Mouse (Mus musculus) embryo, embryonic 9.5 days (tissue): ENCODE results near the gene Zfp408.

ENCODE experiments used
- DNase-seq: peaks from one replicate; pipeline ENCODE4 v3.0.0-alpha.2; 2017; ENCODE audit errors: extremely low spot score

The Zfp408 gene

DNA sequence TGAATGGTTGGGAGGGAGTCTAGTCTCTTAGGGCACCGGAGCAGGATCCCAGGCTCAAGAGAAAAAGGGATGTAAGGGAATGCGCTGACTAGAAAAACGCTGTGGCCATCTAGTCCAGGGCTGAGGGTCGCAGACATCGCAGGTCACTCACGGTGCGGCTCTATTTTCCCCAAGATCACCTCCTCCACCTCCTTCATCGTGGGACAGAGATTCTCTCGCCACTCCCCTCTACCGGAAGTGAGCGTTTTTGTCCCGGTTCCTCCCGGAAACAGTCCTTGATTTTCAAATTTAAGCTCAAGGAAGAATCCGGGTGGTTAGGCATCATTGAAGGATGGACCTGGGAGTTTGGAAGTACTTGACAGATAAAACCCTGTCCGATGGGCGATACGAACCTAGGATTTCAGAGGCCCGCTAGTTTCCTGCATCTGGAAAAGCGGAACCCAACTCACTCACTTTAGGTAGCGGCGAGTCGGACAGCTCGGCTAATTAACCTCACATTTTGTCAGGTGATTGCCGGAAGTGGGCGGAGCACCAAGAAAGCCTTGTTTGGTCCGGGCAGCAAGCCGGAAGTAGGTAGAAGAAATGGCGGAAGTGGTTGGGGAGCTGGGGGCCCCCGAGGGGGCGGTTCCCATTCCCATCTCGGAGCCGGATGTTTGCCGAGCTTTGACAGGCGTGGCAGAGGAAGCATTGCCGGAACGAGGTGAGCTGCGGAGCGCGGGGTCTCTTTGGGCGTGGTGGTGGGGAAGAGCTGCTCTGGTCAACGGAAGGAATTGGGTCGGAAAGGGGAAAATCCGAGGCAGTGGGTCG is at the start of gene Zfp408, which contains the start of gene Arhgap1:
Zfp408 (minus strand) TSS at position 239 of the 807 bp plus-strand sequence.
Arhgap1 (plus strand) TSS at position 308 of the 807 bp plus-strand sequence.
- DNase-seq, result peak; percentile 95

DNA sequence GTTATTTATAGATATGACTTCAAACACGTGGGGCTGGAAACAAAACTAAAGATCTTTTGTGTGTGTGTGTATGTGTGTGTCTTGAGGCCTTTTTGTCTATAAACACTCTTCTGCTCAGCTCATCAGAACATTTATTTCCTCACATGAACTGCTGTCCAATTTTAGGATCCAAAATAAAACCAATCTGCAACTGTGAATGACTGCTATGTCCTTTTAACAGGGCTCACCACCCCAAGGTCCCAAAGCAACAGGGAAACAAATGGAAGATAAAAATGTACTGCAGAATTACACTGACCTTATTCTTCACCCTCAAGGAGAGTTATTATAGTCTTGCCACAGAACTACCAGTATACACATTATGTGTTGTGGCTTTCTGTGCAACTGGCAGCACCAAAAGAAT is 49.6 kb upstream of the Zfp408 start:
- no peak for DNase-seq

DNA sequence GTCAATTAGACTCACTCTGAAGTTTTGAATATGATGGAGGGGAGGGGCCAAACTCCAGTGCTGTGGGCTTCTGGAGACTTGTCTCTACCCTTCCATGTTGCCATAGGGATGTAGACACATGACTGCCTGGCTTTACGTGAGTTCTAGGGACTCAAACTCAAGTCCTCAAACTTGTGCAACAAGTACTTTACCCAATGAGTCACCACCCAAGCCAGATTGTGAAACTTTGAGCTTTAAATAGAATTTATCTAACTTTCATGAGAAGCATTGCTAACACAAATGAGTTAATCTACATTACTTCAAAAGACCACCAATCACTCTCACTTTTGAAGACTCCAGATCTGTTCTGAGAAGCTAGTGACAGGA is 46.6 kb upstream of the Zfp408 start:
- no peak for DNase-seq

DNA sequence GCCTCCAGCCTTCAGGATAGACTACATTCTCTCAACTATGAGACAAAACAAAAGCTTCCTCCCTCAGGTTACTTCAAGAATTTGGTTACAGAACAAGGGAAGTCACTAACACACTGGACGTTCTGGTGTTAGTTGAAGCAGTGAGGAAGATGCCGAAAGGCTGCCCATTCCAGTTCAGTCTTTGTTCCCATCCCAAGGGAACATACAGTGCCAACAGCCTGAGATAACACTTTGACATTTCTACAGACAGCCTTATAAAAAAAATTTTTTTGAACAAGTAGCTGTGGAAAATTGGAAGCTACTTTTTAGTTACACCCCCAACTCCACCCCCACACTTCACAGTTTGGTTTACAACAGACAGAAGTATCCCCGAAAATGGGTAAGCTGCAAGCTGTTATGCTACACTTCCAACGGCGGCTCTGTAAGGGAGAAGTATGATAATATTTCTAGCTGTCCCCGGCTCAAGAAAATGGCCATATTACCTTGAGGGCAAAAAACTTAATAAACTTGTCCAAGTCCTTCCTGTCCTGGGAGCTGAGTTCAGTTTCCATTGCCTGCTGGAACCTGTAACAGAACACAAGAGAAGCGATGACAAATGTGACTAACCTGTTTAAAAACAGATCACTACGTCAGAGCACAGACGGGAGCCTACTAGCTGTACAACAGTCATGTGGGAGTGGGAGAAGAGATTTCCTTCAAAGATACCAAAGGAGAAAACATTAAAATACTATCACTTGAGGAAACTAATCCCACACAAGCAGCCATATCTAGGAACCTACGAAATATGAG is 46.0 kb upstream of the Zfp408 start:
- no peak for DNase-seq

DNA sequence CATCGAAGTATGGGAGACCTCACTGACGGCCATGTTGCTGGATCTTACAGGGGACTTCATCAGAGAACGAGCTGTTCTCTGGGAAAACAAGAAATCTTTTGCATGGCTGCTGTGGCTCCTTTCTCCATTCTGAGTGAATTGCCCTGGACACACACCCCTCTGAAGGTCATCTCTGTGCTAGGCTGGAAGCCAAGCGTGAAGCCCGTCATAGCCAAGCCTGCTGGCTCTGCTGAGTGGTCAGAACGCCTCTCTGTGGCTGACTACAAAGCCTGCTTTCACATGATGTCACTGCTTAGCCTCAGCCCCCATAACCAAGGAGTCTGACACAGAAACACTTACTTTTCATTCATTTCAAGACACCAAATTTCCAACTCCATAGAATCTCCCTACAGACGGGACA is 39.9 kb upstream of the Zfp408 start:
- DNase-seq, result no peak

DNA sequence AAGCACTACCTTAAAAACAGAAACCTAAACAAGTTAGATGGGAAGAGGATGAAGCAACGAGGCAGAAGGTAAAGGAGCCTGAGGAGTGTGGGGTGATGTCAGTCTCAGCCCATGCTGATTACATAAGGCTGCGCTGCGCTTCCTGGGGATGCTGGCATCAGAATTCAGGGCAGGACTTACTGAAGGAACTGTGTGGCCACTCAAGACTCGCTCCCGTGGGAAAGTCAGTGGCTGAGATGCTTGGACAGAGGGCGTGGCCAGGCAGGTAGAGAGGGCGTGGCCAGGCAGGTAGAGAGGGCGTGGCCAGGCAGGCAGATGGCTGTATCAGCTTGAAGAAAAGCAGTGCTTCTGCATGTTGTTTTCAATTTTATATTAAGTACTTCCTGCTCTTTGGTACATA is 34.3 kb upstream of the Zfp408 start:
- DNase-seq, result no peak

DNA sequence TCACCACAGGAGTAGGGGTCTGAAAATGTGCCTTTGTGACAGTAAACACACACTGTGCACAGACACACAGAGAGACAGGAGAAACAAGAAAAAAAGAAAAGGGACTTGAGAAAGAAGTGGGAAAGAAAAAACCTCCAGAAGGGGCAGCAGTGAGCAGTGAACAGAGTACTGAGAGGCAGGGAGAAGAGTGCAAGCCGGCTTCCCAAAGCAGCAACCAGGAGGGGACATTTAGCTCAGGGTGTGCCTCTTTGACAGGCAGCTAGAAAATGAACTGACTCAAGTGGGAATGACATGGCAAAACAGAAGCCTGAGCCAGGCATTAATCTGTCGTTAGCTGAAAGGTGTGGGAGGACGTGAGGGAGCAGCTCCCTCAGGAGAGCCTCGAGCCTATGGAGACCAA is 33.3 kb upstream of the Zfp408 start:
- peak; percentile 41 for DNase-seq

DNA sequence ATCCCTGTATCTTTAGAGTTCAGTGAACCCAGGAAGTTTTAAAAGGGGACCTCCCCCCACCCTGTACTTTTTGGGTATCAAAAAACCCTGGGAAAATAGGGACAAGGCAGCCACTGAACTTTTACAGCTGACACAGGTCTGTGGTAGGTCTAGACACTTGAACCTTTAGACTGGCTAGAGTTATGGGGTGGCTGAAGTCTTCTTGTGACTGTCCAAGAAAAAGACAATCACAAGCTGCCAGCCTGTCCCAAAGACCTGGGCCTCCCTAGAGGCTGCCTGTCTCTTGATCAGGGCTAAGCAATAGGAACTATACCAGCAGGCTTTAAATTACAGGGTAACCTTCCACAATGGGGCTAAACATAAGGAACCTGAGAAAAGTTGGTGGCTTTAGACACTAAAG is 27.4 kb upstream of the Zfp408 start:
- no peak for DNase-seq

DNA sequence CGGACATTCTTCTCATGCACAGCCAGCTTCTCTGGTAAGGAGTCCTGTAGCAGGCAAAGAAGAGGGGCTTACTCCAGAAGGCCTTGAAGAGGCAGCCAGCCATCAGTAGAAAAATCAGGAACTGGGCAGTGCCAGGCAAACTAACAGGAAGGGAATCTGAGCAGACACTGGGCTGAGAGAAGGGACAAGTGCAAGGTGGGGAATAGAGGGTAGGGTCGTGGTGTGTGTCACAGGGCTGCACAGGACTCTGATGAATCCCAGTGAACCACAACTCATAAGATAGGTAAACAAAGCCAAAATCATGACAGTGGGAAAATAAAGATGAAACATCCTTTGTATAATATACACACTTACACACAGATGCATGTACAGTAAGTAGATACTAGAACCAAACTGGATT is 26.8 kb upstream of the Zfp408 start:
- no peak for DNase-seq

DNA sequence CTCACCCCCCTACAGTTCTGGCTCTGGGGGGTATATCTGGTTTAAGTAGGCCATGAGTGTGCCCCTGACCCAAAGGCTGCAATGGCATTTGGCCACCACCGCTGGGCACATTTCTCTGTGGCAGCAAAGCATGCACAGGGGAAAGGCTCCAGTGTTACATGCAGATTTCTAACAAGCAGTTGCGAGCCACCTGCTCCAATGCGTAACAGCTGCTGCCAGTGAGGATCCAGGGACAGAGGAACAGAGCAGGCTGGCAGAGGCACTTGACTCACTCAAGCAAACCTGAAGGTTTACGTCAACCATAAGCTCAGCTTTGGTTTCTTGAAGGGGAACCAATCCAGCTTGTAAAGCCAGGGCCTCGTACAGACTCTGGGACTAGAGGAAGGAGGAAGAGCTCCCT is 25.3 kb upstream of the Zfp408 start:
- no peak for DNase-seq

DNA sequence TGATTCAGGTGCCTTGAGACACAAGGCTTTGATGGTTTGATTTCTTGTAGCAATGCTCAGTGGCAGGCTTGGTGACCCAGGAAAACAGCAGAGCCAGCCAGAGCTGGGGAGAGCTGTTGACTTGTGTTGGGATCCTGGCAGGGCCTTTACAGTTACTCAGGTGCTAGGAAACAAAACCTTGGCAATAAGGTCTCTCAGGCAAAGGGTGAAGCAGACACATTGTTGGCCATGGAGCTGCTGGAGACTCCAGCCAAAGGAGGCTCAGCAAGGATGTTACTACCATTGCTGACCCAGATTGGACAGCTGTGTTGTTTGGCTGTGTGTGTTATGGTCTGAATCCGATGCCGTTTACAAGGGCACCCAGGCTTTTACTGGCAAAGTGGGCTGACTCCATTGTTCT is 24.0 kb upstream of the Zfp408 start:
- DNase-seq, result no peak

DNA sequence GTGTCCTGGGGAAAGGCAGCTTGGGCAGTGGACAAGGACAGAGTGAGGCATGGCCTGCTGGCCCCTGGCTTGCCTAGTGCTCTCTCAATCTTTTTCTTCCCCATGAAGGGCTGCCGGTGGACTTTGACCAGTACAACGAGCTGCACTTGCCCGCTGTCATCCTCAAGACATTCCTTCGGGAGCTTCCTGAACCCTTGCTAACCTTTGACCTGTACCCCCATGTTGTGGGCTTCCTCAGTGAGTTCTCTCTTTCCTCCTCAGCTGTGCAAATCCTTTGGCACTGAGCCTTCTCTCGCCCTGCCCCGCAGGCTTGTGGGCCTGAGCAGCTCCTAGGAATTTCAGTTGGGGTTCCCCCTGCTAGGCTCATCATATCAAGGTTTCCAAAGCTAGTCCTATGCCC is 20.4 kb upstream of the Zfp408 start:
- no peak for DNase-seq

DNA sequence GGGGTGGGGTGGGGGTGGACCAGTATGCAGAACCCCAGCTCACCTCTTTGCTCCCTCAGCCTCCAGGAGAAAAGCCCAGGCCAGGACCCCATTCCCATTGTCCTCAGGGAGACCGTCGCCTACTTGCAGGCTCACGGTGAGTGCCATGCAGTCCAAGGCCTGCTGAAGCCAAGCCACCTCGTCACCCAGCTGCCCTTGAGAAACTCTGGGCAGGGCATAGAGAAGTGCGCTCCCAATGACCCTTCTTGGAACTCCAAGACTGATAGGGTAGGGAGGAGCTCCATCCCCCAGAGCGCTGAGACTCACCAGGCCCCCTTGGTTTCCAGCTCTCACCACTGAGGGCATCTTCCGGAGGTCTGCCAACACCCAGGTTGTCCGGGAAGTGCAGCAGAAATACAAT is 19.7 kb upstream of the Zfp408 start:
- no peak for DNase-seq

DNA sequence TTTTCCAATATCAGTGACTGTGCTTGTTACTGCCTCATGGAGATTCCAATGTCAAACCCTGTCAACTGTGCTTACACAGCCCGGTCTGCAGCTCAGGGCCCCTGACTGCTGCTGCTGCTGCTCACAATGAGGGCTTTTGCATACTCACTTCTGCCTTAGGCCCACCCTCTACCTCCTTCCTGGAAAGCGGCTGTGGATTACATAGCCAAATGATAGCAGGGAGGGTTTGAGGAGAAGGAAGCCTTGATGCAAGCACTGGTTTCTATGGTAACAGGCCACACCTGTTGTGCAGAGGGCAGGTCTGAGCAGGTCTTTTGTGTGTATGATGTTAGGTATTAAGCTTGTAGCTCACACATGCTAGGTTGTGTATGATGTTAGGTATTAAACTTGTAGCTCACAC is 18.2 kb upstream of the Zfp408 start:
- no peak for DNase-seq

DNA sequence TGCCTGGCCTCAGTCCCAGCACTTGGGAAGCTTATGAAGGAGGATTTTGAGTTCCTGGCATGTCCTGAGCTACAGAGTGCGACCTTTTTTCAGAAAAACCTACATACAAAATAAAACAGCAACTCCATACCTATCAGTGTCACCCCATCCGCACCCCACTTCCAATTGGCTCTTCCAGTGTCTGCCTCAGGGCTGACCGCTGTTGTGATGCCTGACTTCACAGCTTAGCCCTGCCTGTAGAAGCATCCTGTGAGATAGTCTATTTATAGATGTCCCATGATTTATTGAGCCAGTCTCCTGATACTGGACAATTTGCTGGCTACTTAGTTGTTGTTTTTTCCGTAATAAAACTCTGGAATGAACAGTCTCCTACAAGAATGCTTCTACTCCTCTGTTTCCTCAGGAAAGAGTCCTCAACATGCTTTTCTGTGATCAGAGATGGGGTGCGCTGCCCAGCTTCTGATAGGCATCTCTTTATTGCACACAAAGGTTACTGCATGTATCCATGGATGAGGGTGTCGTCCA is 16.9 kb upstream of the Zfp408 start:
- no peak for DNase-seq

DNA sequence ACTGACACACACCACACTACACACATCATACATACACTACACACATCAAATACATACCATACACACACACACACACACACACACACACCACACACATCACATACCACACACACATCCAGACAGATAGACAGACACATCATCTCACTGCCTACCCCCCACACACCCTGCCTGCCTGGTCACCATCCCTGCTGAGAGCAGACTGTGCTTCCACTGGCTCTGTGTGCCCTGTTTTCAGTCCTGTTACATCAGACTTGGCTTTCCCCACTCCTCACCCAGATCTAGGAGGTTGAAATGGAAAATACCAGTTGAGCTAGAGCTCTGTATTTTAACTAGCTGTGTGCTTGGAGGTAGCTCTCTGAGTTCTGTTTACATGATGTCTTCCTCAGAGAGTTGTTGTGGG is 15.2 kb upstream of the Zfp408 start:
- DNase-seq, result no peak

DNA sequence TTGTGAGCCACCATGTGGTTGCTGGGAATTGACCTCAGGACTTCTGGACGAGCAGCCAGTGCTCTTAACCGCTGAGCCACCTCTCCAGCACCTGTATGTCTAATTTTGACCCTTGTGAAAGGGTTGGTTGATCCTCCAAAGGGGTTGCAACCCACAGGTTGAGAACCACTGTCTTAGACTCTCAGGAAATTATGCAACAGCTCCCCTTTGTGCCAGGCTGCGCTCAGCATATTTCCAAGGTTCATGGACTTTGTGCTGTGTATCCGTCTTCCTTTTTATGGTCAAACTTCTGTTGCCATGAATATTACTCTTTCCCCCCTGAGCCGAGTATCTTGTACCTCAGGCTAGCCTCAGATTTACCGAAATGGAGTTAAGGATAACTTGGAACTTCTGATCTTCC is 11.4 kb upstream of the Zfp408 start:
- DNase-seq, result no peak

DNA sequence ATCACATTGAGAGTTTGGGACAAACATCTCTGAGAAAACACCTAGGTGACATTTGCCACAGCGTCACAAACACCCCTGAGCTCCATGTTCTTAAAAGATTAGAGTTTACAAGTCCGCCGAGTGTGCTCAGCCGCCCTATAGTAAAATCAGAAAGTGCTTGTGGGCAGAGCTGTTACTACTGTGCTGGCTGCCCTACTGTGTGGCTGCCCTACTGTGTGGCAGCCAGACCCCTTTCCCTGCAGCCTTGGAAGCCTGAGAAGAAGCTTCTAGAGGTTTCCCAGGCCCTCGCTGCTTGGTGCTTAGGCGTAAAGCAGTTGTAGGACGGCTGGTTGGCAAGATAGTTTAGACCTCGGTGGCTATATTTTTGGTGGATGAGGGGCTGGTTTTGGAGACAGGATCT is 10.1 kb upstream of the Zfp408 start:
- DNase-seq, result no peak

DNA sequence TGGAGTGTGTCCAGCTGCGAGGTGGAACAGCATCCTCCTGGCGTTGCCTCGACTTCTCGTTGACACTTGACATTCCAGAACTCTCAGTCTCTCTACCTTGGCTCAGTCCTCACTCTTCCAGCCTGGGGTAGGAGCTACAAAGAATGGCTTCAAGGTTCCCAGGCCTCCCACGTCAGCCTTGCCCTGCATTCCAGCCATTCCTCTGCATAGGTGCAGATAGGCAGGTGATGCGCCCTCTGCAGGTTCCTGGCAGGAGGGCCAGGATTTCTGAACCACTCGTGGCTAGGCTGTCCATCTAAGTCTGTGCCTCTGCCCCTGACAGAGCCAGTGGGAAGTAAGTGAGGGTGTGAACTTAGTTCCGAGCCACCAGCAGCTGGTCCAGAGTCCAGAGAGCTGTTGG is 7.2 kb upstream of the Zfp408 start:
- DNase-seq, result no peak

DNA sequence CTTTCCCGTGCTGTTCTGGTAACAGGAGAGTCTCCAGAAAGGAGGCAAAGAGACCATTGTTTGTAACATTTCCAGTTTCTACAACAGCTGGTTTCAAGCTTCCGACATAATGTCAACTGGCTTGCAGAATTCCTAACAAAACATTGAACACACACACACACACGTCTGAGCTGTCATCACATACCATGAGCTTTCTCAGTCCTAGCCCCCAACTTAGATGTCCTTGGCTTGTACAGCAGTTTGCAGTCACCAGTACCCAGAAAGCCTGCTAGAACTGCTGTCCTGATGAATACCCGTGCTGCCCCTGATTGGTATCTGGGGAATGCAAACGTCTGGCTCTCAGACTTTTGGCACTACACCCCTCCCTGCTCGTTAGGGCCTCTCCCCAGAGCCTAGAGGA is 6.2 kb upstream of the Zfp408 start:
- no peak for DNase-seq

DNA sequence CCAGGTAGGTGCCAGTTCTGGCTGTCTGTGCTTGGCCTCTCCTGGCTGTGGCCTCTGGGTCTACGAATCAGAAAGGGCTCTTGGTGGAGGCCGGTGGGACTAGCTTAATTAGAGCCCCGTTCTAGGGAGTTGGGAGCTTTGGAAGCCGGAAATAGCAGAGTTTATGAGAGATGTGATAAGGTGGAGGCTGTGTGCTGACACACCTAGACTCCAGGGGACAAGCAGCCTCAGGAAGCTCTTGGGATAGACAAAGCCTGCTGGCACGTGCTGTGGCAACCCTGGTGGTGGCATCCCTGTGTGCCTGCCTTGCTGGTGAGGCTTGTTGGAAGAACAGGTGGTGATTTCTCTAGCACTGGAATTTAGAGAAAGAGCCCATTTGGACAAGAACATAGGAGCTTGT is 5.8 kb upstream of the Zfp408 start:
- no peak for DNase-seq

DNA sequence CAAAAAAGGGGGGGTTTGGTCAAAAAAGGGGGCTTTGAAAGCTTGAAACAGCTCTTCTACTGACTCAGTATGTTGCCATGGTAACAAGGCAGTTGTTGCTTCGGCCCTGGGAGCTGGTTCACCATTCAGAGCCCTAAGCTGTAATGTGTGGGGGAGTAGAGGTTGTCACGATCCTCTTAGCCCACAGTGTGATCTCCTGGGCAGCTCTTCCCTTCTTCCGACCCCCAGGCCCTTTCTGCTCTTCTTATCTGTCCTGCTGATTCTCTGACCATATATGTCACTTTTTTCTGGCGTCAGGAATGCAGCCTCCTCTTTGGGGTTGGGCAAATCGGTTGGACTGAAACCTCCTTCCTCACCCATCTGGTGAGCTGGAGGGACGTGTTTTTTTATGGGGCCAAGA is 3.3 kb upstream of the Zfp408 start:
- no peak for DNase-seq
